Mouse (Mus musculus) naive thymus-derived CD4-positive, alpha-beta T cell, adult 2 months (primary cell): ENCODE measurements around the gene Adam19.
A peak's percentile ranks its signal among the peaks of the same experiment; 100 is the strongest.

Experiments
- DNase-seq: peaks from one replicate; pipeline ENCODE4 v3.0.0-alpha.2; 2011; ENCODE audit warnings: low read depth

Gene Adam19

GRCm38 (mm10) chr11:46107046-46107445, 51.3 kb downstream of the Adam19 start:
- no peak for DNase-seq

- no peak for DNase-seq
Observed at GRCm38 (mm10) chr11:46109206-46109605, 53.4 kb downstream of the Adam19 start.

GRCm38 (mm10) chr11:46110156-46110944, 54.6 kb downstream of the Adam19 start:
- no peak for DNase-seq

- DNase-seq: no peak
Observed at GRCm38 (mm10) chr11:46110945-46111287, 55.1 kb downstream of the Adam19 start.

GRCm38 (mm10) chr11:46113211-46113610, 57.4 kb downstream of the Adam19 start:
- DNase-seq: no peak

GRCm38 (mm10) chr11:46114221-46114620, 58.4 kb downstream of the Adam19 start:
- no peak for DNase-seq

GRCm38 (mm10) chr11:46115011-46115410, 59.2 kb downstream of the Adam19 start:
- no peak for DNase-seq

GRCm38 (mm10) chr11:46115411-46116173, 59.8 kb downstream of the Adam19 start:
- DNase-seq: no peak

GRCm38 (mm10) chr11:46116510-46116909, 60.7 kb downstream of the Adam19 start:
- DNase-seq: peak; percentile 29

GRCm38 (mm10) chr11:46119624-46120023, 63.8 kb downstream of the Adam19 start:
- no peak for DNase-seq

GRCm38 (mm10) chr11:46120084-46120483, 64.3 kb downstream of the Adam19 start:
- DNase-seq: no peak

GRCm38 (mm10) chr11:46121666-46122065, 65.9 kb downstream of the Adam19 start:
- no peak for DNase-seq

GRCm38 (mm10) chr11:46122875-46123274, 67.1 kb downstream of the Adam19 start:
- DNase-seq: no peak

- no peak for DNase-seq
Observed at GRCm38 (mm10) chr11:46123328-46123866, 67.6 kb downstream of the Adam19 start.

GRCm38 (mm10) chr11:46125093-46125834, 69.5 kb downstream of the Adam19 start:
- DNase-seq: no peak

- DNase-seq: no peak
Observed at GRCm38 (mm10) chr11:46125835-46126229, 70.0 kb downstream of the Adam19 start.

- no peak for DNase-seq
Observed at GRCm38 (mm10) chr11:46126317-46126716, 70.5 kb downstream of the Adam19 start.

- DNase-seq: no peak
Observed at GRCm38 (mm10) chr11:46126827-46127410, 71.1 kb downstream of the Adam19 start.

GRCm38 (mm10) chr11:46127621-46128547, 72.1 kb downstream of the Adam19 start:
- no peak for DNase-seq

- DNase-seq: peak; percentile 86
Observed at GRCm38 (mm10) chr11:46128548-46128945, 72.8 kb downstream of the Adam19 start.
